Mouse (Mus musculus) thymus, postnatal 0 days (tissue): ENCODE results near the gene Ano8. TPM values are rescaled to one million over a fixed set of nuclear protein-coding genes. Genes with fewer than 3 reads are reported as not detected.

Source experiments
- DNase-seq: peaks from one replicate; pipeline ENCODE4 v3.0.0-alpha.2; 2015; ENCODE audit warnings: low spot score
- polyA plus RNA-seq: library from polyadenylated mRNA; unstranded; fragments of >200 nt; fragmentation: Nextera tagmentation; extraction: Ambion mirVana; gene quantifications from 2 replicates; pipeline ENCODE4 v1.2.1, GENCODE M21; 2015

The Ano8 gene
- polyA plus RNA-seq, 1 experiment from 2014 or later, result 1.4 TPM

DNA sequence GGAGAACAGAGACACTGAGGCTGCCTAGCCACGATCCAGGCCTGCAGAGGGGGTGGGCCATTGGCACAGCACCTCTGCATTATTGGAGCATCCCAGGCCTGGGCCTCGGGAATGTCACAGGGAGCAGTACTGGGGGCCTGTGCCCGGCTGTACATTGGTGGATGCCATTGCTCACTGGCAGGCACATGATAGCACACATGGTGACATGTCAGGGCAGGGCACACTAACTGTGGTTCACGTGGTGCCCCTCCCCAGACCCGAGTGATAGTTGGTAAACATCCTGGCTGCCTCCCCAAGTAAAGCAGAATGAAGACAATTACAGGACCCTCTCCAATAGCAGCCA is 14.9 kb downstream of the Ano8 start:
- DNase-seq, result no peak

GRCm38 (mm10) chr8:71470146-71470912 is 15.4 kb downstream of the Ano8 start:
- no peak for DNase-seq

- DNase-seq, result peak; percentile 69
Measured at GRCm38 (mm10) chr8:71469411-71469810, 16.4 kb downstream of the Ano8 start.

GRCm38 (mm10) chr8:71468916-71469315 is 16.8 kb downstream of the Ano8 start, which contains the start of gene Dda1:
Gene Dda1 (plus strand): TSS chr8:71469199.
- peak; percentile 99 for DNase-seq

DNA sequence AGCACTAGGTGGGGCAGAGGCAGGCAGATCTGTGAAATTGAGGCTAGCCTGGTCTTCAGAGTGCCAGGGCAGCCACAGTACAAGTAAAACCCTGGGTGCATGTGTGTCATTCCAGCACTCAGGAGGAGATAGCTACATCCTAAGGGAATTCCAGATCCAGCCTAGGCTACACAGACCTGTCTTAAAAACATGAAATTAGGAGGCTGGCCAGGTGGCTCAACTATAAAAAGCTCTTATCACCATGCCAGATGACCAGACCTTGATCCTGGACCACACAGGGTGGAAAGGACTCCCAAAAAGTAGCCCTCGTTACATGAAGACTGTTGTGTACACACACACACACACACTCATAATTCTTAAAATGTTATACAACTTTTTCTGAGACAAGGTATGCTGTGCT is 17.8 kb downstream of the Ano8 start:
- no peak for DNase-seq

DNA sequence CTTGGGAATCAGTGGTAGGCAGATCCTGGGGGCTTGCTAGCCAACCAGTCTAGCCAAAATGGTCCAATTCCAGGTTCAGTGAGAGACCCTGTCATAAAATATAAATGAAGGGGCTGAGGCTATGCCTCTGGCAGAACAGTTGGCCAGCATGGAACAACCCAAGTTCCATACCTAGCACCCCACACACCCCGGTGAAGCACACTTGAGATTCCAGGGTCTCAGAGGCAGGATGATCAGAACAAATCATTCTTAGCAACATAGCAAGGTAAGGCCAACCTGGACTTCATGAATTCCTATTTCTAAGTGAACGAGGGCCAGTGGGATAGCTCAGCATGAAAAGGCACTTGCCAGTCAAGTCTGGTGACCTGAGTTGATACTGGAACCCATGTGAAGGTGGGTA is 18.6 kb downstream of the Ano8 start:
- no peak for DNase-seq

- no peak for DNase-seq
Measured at GRCm38 (mm10) chr8:71466198-71466597, 19.6 kb downstream of the Ano8 start.

DNA sequence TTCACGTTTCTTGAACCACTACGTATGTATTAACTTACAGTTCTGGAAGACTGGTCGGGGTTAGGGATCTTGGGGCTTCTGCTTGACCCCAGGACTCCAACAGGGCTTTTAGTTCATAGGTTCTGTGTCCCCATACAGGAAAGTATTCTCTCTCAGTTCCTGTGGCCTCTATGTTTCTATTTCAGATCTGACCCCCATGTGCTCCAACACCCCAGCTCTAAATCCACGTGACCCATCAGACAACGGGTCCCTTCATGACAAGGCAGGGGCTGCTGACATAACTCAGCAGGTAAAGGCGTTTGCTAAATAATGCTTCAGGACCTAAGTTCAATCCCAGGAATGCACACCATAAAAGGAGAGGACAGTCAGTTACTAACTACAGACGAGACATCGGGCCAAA is 20.0 kb downstream of the Ano8 start:
- no peak for DNase-seq

DNA sequence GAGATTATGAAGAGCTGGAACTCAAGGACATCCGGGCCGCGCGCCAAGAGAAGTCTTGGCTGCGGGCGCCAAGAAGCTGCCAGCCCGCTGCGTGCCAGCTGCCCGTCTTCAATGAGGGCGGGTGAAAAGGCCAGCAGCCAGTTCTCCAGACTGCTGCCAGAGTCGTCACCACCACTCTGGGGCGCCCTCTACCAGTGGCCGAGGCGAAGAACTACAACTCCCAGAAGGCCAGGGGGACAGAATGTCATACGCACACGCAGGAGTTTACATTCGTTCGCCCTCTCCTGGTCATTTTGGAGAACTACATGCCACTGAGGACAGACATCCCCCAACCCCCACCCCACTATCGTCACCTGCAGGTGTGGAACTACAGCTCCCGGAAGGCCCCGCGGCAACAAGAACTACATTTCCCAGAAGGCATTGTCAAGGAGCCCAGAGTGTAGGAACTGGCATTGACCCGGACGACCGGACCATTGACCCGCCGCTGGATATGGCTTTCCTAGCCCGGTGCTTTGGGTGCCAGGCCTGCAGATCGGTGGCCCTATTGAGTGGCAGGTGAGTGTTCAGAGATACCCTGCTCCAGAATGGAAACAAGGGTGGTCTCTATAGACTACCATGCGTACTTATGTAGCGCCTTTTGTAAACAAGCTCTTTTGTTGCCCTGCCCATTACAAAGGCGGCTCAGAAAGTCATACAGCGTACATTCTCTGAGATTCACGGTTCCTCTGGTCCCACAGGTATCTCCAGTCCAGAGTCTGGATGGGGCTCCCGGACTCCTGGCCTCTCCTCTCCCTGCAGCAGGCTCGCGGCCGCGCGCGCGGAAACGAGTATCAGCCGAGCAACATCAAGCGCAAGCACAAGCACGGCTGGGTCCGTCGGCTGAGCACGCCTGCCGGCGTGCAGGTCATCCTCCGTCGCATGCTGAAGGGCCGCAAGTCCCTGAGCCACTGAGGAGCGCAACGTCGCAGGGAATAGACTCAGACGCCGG is 21.0 kb downstream of the Ano8 start, which contains the start of gene Mrpl34:
Gene Mrpl34 (plus strand): TSS at position 447 of the 988 bp plus-strand sequence.
- peak; percentile 100 for DNase-seq

GRCm38 (mm10) chr8:71463188-71464033 is 22.4 kb downstream of the Ano8 start, which contains the start of gene Abhd8:
Gene Abhd8 (minus strand): TSS chr8:71463655.
- DNase-seq, result peak; percentile 96

DNA sequence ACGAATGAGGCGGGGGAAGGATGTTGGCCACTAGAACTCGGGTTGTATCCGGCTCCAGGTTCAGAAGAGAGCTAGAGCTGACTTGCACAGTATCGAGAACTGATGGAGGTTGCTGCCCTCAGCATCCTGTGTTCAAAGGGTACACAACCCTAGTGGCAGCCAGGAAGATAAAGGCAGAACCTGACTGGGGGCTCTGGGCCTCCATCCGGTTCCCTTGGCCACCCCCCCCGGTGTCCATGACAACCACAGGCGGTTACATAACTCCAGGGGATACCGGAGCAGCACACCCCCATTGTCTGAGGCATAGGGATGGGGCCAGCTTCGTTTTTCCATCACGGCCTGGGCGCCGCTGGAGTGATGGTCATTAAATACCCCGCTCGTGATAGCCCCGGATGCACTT is 23.0 kb downstream of the Ano8 start:
- peak; percentile 97 for DNase-seq

DNA sequence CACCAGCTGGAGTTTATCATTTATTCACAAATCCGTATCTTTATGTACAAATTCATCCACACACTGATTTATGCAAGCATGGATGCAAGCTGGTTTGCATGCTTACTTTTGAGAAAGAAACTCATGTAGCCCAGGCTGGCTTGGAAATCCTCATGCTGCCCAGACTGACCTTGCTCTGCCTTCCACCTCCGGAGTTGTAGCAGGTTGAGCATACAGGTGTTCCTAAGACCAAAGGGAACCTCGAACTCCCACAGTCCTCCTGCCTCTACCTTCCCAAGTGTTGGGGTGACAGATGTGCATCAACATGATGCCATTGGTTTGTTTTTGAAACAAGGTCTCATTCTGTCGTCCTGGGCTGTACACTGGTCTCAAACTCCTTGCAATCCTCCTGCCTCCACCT is 23.6 kb downstream of the Ano8 start:
- no peak for DNase-seq

DNA sequence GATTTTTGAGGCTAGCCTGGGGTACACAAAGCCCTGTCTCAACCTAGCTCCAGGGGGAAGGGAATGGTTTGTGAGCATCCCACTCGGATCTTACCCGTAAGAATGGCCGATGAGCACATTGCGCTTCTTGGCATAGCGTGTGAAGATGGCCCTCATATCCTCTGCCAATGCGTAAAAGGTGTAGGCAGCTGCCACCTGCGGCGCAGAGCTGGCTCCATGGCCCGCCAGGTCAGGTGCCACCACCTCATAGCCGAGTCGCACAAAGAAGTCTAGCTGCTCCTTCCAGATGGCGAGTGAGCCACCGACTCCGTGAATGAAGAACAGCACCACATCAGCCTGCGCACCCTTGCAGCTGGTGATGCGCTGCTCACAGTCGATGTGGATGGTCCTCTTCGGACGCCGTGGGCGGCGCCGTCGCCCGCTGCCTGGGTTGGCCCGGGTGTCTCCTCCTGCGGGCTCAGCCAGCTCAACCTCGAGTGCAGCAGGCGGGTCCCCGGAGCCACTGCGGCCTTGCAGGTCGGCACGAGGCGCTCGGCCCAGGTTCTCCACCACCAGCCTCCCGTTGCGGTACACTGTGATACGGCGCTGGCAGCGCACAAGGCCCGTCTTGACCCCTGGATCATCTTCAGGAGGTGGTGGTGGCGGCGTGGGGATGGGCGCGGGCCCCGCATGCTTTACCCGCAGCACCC is 24.5 kb downstream of the Ano8 start:
- DNase-seq, result no peak

GRCm38 (mm10) chr8:71460716-71461115 is 25.0 kb downstream of the Ano8 start:
- no peak for DNase-seq

GRCm38 (mm10) chr8:71457659-71458270 is 28.0 kb downstream of the Ano8 start:
- no peak for DNase-seq

- DNase-seq, result no peak
Measured at GRCm38 (mm10) chr8:71456906-71457305, 28.9 kb downstream of the Ano8 start.

- no peak for DNase-seq
Measured at GRCm38 (mm10) chr8:71454668-71455067, 31.1 kb downstream of the Ano8 start.

DNA sequence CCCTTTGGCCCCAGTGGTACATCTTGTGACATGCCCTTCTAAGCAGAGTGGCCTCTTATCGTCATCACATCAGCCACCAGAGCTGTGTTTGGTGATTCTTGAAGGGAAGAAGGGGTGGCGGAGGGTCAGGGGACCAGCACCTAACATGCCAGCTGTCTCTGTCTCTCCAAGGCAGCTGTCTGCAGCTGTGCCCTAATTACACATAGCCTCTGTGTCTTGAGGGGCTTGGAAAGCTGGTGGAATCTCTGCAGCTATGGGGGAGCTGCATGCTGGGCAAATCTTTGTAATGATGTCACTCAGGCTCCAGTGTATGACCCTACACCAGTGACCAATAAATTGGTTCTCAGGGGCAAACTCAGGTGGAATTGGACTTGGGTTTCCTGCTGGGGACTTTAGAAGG is 33.1 kb downstream of the Ano8 start:
- DNase-seq, result no peak

DNA sequence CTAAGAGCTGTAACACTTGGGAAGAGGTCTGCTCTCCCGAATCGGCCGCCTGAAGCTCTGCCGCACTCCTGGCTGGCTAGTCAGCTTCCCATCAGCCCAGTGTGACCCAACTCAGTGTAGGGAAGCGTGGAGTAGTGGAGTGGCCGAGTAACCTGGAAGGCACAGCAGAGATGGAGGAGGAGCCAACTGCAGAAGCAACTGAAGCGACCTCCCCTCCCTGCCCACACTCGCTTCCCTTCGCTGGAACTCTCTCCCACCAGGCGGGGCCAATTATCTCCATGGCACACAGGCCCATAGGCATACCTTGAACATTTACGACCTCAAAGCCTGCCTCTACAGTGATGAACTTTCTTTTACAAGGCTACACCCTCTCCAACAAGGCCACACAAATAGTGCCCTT is 34.0 kb downstream of the Ano8 start:
- DNase-seq, result no peak

GRCm38 (mm10) chr8:71451337-71451736 is 34.4 kb downstream of the Ano8 start:
- DNase-seq, result no peak
